Mouse (Mus musculus) lung, postnatal 25 days (tissue): ENCODE measurements around the gene Fgr.
A peak's percentile ranks its signal among the peaks of the same experiment; 100 is the strongest.

Experiments
- DNase-seq: peaks from one replicate; pipeline ENCODE4 v3.0.0; 2022; ENCODE audit warnings: low spot score

The Fgr gene

GRCm38 (mm10) chr4:132959679-132960045 lies 14.2 kb upstream of the Fgr start:
- no peak for DNase-seq

DNA sequence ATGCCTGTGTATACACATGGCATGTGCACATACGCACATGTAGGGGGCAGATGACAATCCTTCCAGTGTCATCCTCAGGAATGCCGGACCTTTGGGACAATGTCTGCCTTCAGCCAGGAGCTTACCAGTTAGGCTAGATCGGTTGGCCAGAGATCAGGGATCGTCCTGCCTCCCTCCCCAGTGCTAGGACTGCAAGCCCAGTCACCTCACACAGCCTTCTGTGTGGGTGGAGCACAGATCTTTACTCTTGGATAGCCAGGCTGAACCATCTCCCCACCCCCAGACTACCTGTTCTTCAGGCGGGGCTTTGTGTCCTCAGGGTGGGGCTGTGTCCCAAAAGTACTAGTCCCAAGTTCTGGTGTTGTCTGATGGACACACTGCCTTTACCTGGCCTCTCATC lies 13.6 kb upstream of the Fgr start:
- no peak for DNase-seq

DNA sequence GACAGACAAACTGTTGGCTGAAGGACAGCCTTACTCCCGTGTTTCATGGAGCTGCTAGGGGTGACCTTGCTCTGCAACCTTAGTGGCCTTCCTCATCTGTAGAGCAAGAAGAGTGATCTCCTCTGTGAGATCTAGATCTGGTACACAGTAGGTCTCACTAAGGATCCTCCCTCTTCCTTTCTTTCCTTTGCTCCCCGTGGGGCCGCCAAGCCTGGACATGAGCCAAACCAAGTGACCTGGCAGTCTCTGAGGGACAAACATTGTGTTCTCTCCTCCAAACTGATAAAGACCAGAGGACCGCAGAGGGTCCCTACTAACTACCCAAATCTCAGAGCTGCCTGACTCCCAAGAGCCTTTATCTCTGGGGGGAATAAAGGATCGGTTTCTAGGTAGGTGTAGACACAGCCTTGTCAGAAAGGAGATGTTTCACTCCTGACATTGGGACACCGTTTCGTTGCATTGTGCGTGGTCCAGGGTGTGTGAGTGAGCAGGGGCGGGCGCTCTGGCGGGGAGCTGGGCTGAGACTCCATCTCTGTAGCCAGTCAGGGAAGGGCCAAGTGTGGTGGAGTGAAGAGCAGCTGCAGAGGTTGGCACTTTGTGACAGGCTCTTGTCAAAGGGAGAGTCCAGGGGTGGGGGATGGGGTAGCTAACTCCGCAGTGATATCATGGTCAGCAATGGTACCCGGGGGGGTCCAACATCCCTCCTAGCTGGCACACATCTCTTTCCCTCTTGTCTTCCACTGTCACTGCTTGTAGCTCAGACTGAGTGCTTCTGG lies 12.8 kb upstream of the Fgr start:
- peak; percentile 46 for DNase-seq

GRCm38 (mm10) chr4:132961866-132962265 lies 12.0 kb upstream of the Fgr start:
- DNase-seq = no peak

DNA sequence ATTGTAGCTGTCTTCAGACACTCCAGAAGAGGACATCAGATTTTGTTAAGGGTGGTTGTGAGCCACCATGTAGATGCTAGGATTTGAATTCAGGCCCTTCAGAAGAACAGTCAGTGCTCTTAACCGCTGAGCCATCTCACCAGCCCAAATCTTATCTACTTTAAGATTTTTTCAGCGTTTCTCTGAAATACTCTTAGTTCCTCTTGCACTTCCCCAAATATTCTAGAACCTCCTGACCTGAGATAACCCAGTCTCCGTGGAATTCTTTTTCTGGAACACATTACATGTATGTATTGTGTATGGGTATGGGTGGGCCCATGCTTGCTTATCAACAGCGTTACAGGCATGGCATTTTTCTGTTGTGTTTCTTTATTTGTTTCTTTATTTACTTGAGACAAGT lies 11.3 kb upstream of the Fgr start:
- DNase-seq = no peak

- no peak for DNase-seq
Measured at GRCm38 (mm10) chr4:132963436-132963835, 10.5 kb upstream of the Fgr start.

GRCm38 (mm10) chr4:132964064-132964463 lies 9.8 kb upstream of the Fgr start:
- no peak for DNase-seq

- no peak for DNase-seq
Measured at GRCm38 (mm10) chr4:132964473-132964872, 9.4 kb upstream of the Fgr start.

- DNase-seq = no peak
Measured at GRCm38 (mm10) chr4:132968105-132968938, 5.6 kb upstream of the Fgr start.

GRCm38 (mm10) chr4:132971601-132972000 lies 2.3 kb upstream of the Fgr start:
- DNase-seq = no peak

DNA sequence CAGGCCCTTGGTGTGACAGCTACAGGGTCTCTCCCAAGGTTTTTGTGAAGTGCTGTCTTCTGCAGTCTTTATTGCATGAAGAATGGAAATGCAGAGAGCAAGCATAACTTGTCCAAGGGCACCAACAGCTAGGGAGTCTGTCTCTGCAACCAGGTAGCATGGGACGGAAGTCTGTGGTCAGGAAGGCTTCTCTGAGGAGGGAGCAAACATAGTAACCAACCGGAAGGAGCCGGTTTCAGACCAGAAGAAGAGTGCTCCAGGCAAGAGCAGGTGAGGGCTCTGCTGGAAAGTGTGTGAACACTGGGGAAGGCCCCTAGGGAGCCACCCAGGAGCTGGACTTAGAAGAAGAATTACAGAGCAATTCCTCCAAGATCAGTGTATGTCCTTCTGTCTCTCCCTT lies 1.8 kb upstream of the Fgr start:
- no peak for DNase-seq

GRCm38 (mm10) chr4:132972556-132972955 lies 1.3 kb upstream of the Fgr start:
- no peak for DNase-seq

- DNase-seq = no peak
Measured at GRCm38 (mm10) chr4:132973186-132973585, 709 bp upstream of the Fgr start.

GRCm38 (mm10) chr4:132974904-132975303 lies 1.0 kb downstream of the Fgr start:
- peak; percentile 80 for DNase-seq

DNA sequence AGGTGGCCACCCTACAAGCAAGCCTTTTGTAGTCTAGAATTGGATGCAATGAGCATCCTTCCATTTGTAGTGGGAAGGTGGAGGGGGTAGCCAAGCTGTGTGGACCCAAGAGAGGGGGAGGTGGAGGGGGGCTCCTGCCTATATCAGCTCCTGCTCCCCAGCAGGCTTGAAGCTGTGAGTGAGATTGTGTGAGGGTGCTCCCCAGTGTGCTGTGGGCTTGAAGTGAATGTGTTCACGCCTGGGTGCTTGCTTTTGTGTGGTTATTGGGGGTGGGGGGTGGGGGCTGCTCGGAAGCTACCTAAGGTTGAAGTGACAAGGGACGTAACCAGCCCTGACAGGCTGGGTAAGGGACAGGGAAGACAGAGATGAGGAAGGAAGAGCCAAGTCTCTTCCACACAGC lies 1.9 kb downstream of the Fgr start:
- DNase-seq = no peak

- DNase-seq = no peak
Measured at GRCm38 (mm10) chr4:132976729-132977128, 2.8 kb downstream of the Fgr start.

- DNase-seq = no peak
Measured at GRCm38 (mm10) chr4:132977597-132977996, 3.7 kb downstream of the Fgr start.

GRCm38 (mm10) chr4:132979186-132979585 lies 5.3 kb downstream of the Fgr start:
- DNase-seq = no peak

- no peak for DNase-seq
Measured at GRCm38 (mm10) chr4:132981621-132982020, 7.7 kb downstream of the Fgr start.

DNA sequence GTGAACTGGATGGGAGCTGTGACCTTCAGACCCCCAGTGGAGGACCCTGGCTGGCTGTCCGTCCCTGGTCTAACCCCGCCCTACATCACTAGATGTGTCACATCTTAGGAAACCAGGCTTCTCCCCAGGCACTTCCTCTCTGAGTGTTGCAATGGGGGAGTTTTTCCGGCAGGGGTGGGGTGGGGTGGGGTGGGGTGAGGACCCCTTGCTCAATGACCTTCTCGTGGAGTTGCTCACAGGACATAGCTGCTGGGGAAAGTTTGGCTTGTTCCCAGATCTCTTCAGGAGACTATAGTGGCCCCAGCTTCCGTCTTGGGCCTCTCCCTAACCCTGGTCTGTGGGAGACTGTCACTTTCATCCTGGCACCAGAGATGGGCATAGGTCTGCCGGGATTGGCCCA lies 9.1 kb downstream of the Fgr start:
- DNase-seq = no peak

DNA sequence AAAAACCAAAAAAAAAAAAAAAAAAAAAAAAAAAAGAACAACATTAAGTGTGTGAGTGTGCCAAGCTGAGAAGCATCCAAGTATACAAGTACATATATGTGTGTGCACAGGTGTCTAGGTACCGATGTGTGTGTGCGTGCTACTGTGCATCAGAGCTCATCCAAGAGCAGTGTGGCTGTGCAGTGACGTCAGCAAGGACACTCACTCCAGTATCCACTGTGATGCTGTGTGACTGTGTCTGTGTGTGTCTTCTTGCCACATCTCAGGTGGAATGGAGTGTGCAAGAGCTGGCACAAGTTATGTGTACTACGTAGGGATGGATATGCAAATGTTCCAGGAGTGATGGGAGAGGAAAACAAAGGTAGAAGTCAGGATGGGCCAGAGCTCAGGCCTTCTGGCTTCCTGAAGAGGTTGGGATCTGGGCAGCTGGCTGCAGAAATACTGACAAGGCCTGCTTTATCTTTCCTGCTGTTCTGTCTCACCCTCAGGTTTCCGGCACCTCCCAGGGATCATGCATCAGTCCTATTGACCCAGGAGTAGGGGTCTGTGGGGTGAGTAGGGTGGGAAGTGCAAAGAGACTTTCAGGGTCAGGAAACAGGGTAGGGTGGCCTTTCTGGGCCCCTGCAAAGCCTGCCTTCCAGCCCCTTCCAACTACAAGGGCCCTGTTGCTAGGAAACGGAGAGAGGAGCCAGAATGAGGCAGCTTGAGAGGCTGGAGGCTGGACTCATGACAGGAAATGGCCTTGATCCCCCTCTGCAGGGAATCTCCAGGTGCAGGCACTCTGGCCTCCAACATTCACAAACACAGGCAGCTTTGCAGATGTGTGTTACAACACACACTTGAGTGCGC lies 10.0 kb downstream of the Fgr start:
- DNase-seq = no peak

DNA sequence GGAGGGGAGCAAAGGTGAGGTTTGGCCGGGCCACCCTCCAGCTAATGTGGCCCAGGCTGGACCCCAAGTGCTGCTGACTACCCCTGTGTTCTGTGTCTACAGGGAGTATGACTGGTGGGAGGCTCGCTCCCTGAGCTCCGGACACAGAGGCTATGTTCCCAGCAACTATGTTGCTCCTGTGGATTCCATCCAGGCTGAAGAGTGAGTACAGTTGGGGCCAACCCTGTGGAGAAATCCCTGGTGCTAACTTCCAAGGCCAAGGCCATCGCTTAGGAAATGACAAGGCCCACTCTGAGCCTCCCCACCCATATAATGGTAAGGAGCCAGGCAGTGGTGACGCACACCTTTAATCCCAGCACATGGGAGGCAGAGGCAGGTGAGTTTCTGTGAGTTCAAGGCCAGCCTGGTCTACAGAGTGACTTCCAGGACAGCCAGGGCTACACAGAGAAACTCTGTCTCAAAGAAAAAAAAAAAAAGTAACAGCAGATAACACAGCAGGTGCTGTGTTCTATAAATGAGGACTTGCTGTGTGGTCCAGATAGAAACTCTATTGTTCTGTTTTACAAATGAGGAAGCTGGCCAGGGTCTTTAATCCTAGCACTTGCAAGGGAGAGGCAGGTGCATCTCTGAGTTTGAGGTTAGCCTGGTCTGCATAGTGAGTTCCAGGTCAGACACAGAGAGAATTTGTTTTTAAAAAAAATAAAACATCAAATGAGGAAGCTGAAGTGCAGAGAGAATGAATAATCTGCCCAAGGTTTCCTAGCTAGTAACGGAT lies 14.9 kb downstream of the Fgr start:
- DNase-seq = no peak
